Mouse (Mus musculus) heart, adult 2 months (tissue): ENCODE data around the gene Elavl3. TPM values are rescaled to one million over a fixed set of nuclear protein-coding genes. Genes with fewer than 3 reads are reported as not detected.
"Not testable (repeated sequence)": the region's sequence is repeated elsewhere in the genome, so short reads cannot be mapped to it uniquely, and the experiment has no call there.

Experiments used
- DNase-seq, 2 experiments: peaks; one replicate each; pipeline ENCODE4 v3.0.0; 2021
- H3K27ac ChIP-seq: fragments of 200-600 bp; 2 replicates; pipeline ENCODE4 v1.8.1; 2022
- H3K27me3 ChIP-seq: fragments of 200-500 bp; 2 replicates; pipeline ENCODE4 v1.6.1; 2012; ENCODE audit warnings: mild to moderate bottlenecking, low read length, inconsistent platforms, mixed read lengths; ENCODE audit not compliant: control insufficient read depth, insufficient read depth
- H3K36me3 ChIP-seq: fragments of 200-500 bp; 2 replicates; pipeline ENCODE4 v1.6.1; 2012; ENCODE audit warnings: low read length, inconsistent platforms; ENCODE audit not compliant: control insufficient read depth, insufficient read depth
- H3K4me1 ChIP-seq: fragments of 200-500 bp; 2 replicates; pipeline ENCODE4 v1.6.1; 2011; ENCODE audit warnings: low read length; ENCODE audit not compliant: control insufficient read depth, insufficient read depth
- H3K4me3 ChIP-seq: fragments of 200-600 bp; 2 replicates; pipeline ENCODE4 v1.8.1; 2022
- H3K79me2 ChIP-seq: fragments of 200-500 bp; replicated peaks from 2 replicates; pipeline ENCODE4 v1.6.1; 2012; ENCODE audit warnings: mild to moderate bottlenecking, inconsistent platforms, low read length, moderate library complexity, mixed read lengths; ENCODE audit not compliant: control insufficient read depth, insufficient read depth
- H3K9ac ChIP-seq: fragments of 200-500 bp; 2 replicates; pipeline ENCODE4 v1.6.1; 2012; ENCODE audit warnings: low read depth, mild to moderate bottlenecking, control low read depth, inconsistent platforms, low read length, mixed read lengths
- CTCF ChIP-seq: fragments of 200-600 bp; IDR thresholded peaks from 2 replicates; pipeline ENCODE4 v1.8.1; 2022; ENCODE audit warnings: antibody characterized with exemption, mild to moderate bottlenecking, moderate library complexity
- EP300 ChIP-seq: fragments of 200-500 bp; IDR thresholded peaks from 2 replicates; pipeline ENCODE4 v1.6.1; 2011; ENCODE audit warnings: low read depth, low read length, control low read depth; ENCODE audit not compliant: insufficient read depth
- POLR2A ChIP-seq: fragments of 200-500 bp; IDR thresholded peaks from 2 replicates; pipeline ENCODE4 v1.6.1; 2011; ENCODE audit warnings: mild to moderate bottlenecking, low read depth, low read length, control low read depth; ENCODE audit not compliant: insufficient read depth
- WGBS: fragments of 180-500 bp; shearing (Covaris S2); methylation state at CpG from one replicate; pipeline ENCODE4 v1.1.7; 2018; 5-methylcytosine and 5-hydroxymethylcytosine counted together
- intact Hi-C: fragments of 180-260 bp; cut with DNase I; formaldehyde crosslinking; loops from one replicate; pipeline ENCODE4 v1.15.1; 2025
- polyA plus RNA-seq: library from polyadenylated mRNA; depleted of rRNA; stranded (reverse); fragments of >200 nt; gene quantifications from 2 replicates; pipeline ENCODE4 v1.2.3, GENCODE M21; 2012
- total RNA-seq, 2 experiments: library from RNA; stranded (reverse); gene quantifications; 2 replicates each; pipeline ENCODE4 v1.2.3; 2021

The Elavl3 gene
- total and polyA plus RNA-seq, 3 experiments, result 0.08 to 0.10 (median 0.09) TPM

DNA sequence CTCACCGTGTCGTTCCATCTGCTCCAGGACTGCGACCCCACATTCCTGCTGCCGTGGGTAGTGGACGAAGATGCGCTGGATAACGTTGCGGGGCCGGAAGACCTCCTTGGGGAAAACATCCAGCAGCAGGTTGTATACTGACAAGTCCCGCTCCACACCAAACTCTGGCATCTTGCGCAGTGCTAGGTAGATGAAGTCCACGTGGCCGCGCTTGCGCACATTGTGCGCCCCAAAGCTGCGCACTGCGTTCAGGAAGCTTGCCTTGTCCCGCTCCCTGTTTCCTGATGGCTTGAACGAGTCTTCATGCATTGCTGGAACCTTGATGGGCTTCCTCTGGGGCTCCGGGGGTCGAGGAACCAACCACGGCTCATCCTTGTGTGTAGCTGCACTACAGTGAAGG lies 24.4 kb upstream of the Elavl3 start:
- no peaks in the 10 kb centered on the region for H3K36me3 ChIP-seq
- intact Hi-C loops, result loop anchor here (10.0 kb wide), 1 partner anchor 149 kb away; the partner anchor contains the start of gene Zfp809
- H3K79me2 ChIP-seq, result no peaks in the 10 kb centered on the region
- TF ChIP-seq EP300 (no peak), CTCF (no peak), POLR2A (no peak)
- no peak overlapping the region for H3K4me3 ChIP-seq
- H3K27ac ChIP-seq, result no peak overlapping the region
- 93% methylated on average over 23 of the region's 23 CpGs for WGBS
- H3K27me3 ChIP-seq, result no peaks in the 10 kb centered on the region
- H3K9ac ChIP-seq, result no peak overlapping the region
- H3K4me1 ChIP-seq, result peaks cover 2% of the 10 kb centered on the region; the same call in 1 of the 2 replicates
- DNase-seq, result no peak

DNA sequence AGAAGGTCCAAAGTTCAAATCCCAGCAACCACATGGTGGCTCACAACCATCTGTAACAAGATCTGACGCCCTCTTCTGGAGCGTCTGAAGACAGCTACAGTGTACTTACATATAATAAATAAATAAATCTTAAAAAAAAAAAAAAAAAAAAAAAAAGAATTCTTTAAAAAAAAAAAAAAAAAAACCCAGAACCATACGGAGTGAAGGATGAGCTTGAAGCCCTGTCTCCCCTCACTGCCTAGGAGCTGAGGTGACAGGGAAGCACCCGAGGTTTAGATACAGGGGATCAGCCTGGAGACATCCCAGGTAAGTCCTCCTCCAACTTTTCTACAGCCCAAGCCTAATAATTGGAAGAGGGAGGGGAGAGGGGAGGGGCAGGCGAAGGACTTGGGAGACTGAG lies 24.0 kb upstream of the Elavl3 start:
- H3K27ac ChIP-seq, H3K27me3 ChIP-seq, H3K79me2 ChIP-seq, DNase-seq, H3K36me3 ChIP-seq, H3K4me3 ChIP-seq, H3K9ac ChIP-seq, H3K4me1 ChIP-seq: not testable (repeated sequence)
- WGBS, result 72% methylated on average over 5 of the region's 5 CpGs
- intact Hi-C loops, result loop anchor here (10.0 kb wide), 1 partner anchor 149 kb away; the partner anchor contains the start of gene Zfp809

DNA sequence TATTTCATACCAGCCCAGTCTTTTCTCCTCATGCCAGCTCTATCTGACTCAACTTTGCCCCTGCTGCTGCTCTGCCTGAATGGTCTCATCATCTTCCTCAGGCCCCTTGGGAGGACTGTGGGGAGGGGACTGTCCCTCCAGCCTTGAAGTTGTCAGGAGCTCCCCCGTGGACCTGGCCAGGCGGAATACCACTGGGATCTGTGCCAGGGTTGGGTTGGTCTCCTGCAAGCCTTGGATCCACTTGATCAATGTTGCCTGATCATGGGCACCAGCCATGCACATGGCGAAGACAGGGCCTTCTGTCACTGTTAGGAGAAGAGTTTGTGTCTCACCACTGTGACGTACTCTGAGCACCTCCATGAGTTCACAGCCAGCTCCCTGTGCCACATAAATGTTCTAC lies 20.5 kb upstream of the Elavl3 start:
- no peak for TF ChIP-seq POLR2A
- Histone ChIP-seq H3K4me1 (peaks cover 3% of the 10 kb centered on the region), H3K36me3 (no peaks in the 10 kb centered on the region), H3K9ac (no peak overlapping the region), H3K4me3 (no peak overlapping the region), H3K27ac (no peak overlapping the region), H3K27me3 (no peaks in the 10 kb centered on the region), H3K79me2 (no peaks in the 10 kb centered on the region)
- no peak for DNase-seq
- 80% methylated on average over 4 of the region's 4 CpGs for WGBS
- intact Hi-C loops, result loop anchor here (5.0 to 10.0 kb wide), 2 partner anchors 70 to 153 kb away; partner anchors contain the start of genes Ccdc151, Prkcsh and Zfp809

DNA sequence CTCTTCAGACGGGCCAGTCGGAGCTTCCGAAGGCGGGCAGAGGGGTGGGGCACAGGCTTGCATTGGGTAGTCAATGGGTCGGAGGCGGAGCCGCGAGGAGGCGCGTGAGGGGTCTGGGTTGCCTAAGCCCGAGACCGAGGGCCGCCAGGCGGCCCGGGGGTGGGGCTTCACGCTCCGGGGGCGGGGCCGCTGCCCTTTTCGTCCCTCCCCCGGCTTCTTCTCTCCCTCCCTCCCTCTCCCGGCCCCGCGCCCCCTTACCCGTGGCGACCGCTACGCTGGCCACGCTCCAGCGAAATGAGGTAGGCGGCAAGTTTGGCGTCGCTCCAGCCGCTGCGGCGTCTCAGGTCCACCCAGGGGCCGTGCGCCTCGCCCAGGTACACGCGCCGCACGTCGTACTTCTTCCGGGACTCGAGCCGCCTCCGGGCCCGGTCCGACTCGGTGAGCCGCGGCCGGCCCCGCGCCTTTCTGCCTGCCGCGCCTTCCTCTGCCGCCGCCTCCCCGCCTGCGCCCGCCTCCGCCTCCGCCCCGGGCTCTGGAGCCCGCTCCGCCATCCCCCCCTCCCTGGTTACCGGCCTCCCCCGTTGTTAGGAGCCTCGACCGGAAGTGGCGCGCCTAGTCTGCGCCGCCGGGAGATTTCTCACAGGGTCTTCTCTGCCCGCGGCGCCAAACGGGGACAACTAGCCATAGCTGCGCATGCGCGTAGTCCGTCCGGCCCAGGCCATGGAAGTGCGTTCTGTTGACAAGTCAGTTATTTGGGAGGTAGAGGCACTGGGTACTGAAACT lies 19.2 kb upstream of the Elavl3 start, which contains the start of the genes Gm49318 and Zfp653:
TSS of gene Gm49318 (minus strand) at position 469 of the 783 bp plus-strand sequence.
TSS of gene Zfp653 (minus strand) at position 586 of the 783 bp plus-strand sequence.
- H3K9ac ChIP-seq, result peak within 1 kb of the TSS; percentile 94
- peak within 1 kb of the TSS; percentile 94 for H3K4me3 ChIP-seq
- peaks cover 3% of the 10 kb centered on the region for H3K4me1 ChIP-seq
- intact Hi-C loops, result loop anchor here (2.0 to 10.0 kb wide), 5 partner anchors 14 to 154 kb away; partner anchors contain the start of genes Ccdc151, Ecsit, Elof1 and Pigyl
- H3K27ac ChIP-seq, result peak within 1 kb of the TSS; percentile 97
- no peaks in the 10 kb centered on the region for H3K27me3 ChIP-seq
- H3K79me2 ChIP-seq, result no peaks in the 10 kb centered on the region
- peak; percentile 97 for DNase-seq
- H3K36me3 ChIP-seq, result no peaks in the 10 kb centered on the region
- WGBS, result under 1% methylated on average over 62 of the region's 87 CpGs
- TF ChIP-seq POLR2A (peak; percentile 95), EP300 (peak; percentile 54; the same call in 1 of the 2 replicates), CTCF (peak; percentile 38)

DNA sequence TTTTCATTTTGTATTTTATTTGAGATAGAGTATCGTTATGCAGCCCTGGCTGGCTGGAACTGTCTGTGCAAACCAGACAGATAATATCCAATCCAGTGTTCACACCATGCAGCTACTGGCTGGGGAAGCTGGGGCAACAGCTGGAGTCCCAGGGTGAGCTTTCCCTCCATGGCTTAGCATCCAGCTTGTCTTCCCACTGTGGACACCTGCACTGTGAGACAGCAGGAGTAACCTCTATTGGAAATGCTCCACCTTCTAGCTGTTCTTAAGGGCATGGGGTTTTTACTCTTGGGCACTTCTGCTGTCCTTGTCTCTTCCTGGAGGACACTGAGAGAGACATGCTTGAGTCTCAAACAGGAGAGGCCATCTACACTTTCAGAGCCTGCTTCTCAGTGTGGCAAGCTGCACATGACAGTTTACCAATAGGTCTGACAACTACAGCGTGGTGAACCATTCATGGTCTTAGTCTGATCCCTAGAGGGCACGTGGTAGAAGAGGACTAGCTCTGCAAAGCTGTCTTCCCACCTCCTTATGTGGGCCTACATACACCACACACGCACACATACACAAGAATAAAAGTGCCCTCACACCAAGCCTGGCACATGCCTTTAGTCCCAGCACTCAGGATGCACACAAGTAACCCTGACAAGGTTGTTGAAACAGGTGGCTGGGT lies 18.2 kb upstream of the Elavl3 start:
- H3K4me3 ChIP-seq, result peak overlapping the region; percentile 94
- TF ChIP-seq EP300 (no peak), CTCF (no peak), POLR2A (no peak)
- H3K36me3 ChIP-seq, result no peaks in the 10 kb centered on the region
- H3K27me3 ChIP-seq, result no peaks in the 10 kb centered on the region
- H3K79me2 ChIP-seq, result no peaks in the 10 kb centered on the region
- intact Hi-C loops, result loop anchor here (2.0 to 10.0 kb wide), 6 partner anchors 15 to 345 kb away; partner anchors contain the start of genes 9530077C05Rik, Ccdc151, Ecsit and Elof1
- H3K9ac ChIP-seq, result no peak overlapping the region
- H3K4me1 ChIP-seq, result peaks cover 3% of the 10 kb centered on the region
- H3K27ac ChIP-seq, result peak overlapping the region; percentile 97; the same call in 1 of the 2 replicates
- no peak for DNase-seq
- WGBS, result 52% methylated on average over 4 of the region's 4 CpGs

DNA sequence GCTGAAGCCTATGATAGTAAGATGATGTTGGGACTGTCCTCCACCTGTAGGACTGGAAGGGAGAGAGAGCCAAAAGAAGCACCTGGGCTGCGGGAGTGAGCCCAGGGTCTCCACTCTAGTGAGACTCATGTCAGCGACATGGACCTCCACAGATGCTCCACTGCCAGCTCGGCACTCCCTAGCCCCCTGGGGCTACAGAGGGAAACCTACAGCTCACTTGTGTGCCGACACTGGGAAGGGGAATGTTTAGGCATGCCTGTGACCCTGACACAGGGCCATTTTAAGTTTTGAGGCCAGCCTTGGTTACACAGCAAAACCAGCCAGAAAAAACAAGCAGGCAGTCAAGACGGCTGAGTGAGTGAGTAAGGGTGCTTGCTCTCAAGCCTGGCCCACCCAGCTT lies 15.4 kb upstream of the Elavl3 start:
- WGBS, result 83% methylated on average over 5 of the region's 5 CpGs
- intact Hi-C loops, result loop anchor here (1.0 to 10.0 kb wide), 2 partner anchors 76 to 348 kb away; partner anchors contain the start of gene 9530077C05Rik
- Histone ChIP-seq H3K9ac (no peak overlapping the region), H3K36me3 (no peaks in the 10 kb centered on the region), H3K27ac (no peak overlapping the region), H3K27me3 (no peaks in the 10 kb centered on the region), H3K79me2 (no peaks in the 10 kb centered on the region), H3K4me1 (peaks cover 3% of the 10 kb centered on the region), H3K4me3 (no peak overlapping the region)
- no peak for DNase-seq
- no peak for TF ChIP-seq POLR2A
- no peak for TF ChIP-seq EP300
- no peak for TF ChIP-seq CTCF
